Mouse (Mus musculus): ENCODE measurements around the gene Phf3. TPM values are rescaled to one million over a fixed set of nuclear protein-coding genes. Genes with fewer than 3 reads are reported as not detected.

Gene Phf3
- polyA plus RNA-seq, 1 experiment from 2014 or later: 38.4 TPM

DNA sequence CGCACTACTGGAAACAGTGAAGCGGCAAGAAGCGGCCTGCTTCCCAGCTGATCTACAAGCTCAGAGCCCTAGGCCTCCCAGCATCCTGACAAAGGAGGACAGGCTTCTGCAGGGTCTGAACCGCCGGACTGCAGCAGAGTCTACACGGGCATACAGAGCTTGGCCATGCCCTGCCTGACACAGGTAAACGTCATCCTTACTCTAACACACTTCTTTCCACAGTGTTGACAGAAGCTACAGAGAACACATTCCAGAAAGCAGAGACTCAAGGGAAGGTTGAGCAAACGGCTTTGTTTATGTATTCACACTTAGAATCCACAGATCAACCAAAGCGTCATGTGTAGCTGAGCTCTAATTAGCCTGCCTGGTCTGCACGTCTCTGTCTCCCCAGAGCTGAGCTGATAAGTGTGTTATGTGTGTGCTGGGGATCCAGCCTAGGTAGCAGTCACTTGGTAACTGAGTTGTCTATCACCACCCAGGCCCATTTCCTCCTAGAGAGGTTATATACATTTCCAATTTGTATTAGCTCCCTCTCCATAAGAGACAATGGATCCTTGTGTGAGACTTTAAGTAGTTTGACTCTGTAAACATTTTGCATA is 65.5 kb downstream of the Phf3 start:
- Histone ChIP-seq H3K27ac (no peak overlapping the region), H3K27me3 (replicated peaks) (no peaks in the 10 kb centered on the region), H3K4me1 (no peaks in the 10 kb centered on the region), H3K9ac (no peak overlapping the region), H3K36me3 (peaks cover 76% of the 10 kb centered on the region), H3K9me3 (no peaks in the 10 kb centered on the region), H3K4me3 (no peak overlapping the region), H3K4me2 (replicated peaks) (no peak overlapping the region)
- ATAC-seq (ENCODE audit: low FRiP score, low read depth): no peak
- 88% methylated on average over 10 of the region's 10 CpGs for WGBS

DNA sequence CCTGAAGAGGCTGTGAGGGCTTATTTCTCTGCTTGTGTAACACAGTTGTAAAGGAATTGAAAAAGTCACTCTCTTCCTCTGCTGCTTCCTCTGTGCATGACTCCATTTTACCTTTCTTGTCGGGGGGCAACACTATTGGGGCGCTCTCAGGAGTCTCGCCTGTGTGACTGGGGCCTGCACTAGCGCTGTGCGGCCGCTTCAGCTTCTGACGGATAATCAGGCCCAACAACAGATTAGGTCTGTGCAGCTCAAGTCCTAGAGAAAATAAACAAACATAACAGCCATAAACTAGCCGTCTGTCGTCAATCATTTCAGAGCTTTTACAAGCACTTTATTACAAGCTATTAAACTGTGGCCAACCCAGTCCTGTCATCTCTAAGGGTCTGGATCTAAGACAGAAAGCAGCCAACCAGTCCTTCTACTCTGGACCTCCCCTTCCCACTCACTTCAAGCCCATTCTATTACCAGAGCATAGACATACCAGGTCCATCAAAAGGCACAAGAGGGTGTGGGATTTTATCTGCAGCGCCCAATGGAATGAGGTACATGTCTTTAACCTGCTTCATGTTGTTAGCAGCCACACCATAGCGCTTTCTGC is 67.9 kb downstream of the Phf3 start:
- no peaks in the 10 kb centered on the region for H3K4me1 ChIP-seq
- no peak for ATAC-seq (ENCODE audit: low FRiP score, low read depth)
- no peak overlapping the region for H3K9ac ChIP-seq
- no peak overlapping the region for H3K4me3 ChIP-seq
- H3K9me3 ChIP-seq: no peaks in the 10 kb centered on the region
- no peaks in the 10 kb centered on the region for H3K27me3 ChIP-seq (replicated peaks)
- WGBS: 91% methylated on average over 11 of the region's 11 CpGs
- no peak overlapping the region for H3K4me2 ChIP-seq (replicated peaks)
- H3K36me3 ChIP-seq: peaks cover 59% of the 10 kb centered on the region
- H3K27ac ChIP-seq: no peak overlapping the region

DNA sequence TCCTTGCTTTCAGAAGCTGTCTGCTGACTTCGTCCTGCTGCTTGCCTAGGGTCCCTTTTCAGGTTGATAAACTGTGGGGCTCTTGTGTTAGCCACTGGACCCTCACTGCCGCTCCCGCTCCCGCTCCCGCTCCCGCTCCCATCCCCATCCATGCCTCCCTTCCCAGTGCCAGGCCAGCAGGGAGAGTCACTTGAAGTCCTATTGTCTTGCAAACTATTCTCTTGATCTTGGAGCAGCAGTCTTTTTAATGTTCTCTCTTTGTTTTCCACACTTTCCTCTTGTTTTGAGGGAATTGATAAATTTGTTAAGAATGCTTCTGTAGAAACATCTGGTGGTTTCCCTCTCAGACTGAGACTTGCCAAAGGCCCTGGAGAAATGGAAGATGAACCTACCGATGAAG is 68.8 kb downstream of the Phf3 start:
- Histone ChIP-seq H3K36me3 (peaks cover 51% of the 10 kb centered on the region), H3K4me2 (replicated peaks) (no peak overlapping the region), H3K9me3 (no peaks in the 10 kb centered on the region), H3K27ac (no peak overlapping the region), H3K27me3 (replicated peaks) (no peaks in the 10 kb centered on the region), H3K4me1 (no peaks in the 10 kb centered on the region), H3K4me3 (no peak overlapping the region), H3K9ac (no peak overlapping the region)
- no peak for ATAC-seq (ENCODE audit: low FRiP score, low read depth)
- WGBS: 87% methylated on average over 7 of the region's 7 CpGs

DNA sequence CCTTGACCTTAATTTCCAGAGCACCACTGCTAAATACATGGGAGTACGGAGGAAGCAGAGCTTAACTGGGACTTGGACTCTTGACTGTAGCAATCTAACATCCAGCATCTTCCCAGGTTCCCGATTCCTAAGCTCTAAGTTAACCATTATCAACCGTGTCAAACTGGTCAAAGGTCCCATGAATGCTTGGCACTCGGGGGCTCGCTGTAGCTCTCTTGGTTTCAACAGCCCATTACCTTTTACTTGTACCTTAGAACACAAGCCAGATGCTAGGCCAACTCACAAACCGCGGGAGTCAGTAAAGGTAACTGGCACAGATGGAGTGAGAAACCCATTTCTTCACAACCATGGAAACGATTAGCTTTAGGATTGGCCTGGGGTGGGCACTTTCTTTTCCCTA is 71.8 kb downstream of the Phf3 start:
- no peaks in the 10 kb centered on the region for H3K9me3 ChIP-seq
- peaks cover 31% of the 10 kb centered on the region for H3K36me3 ChIP-seq
- H3K4me1 ChIP-seq: no peaks in the 10 kb centered on the region
- no peaks in the 10 kb centered on the region for H3K27me3 ChIP-seq (replicated peaks)
- no peak overlapping the region for H3K9ac ChIP-seq
- ATAC-seq (ENCODE audit: low FRiP score, low read depth): no peak
- WGBS: 95% methylated on average over 8 of the region's 8 CpGs
- no peak overlapping the region for H3K4me3 ChIP-seq
- H3K27ac ChIP-seq: no peak overlapping the region
- no peak overlapping the region for H3K4me2 ChIP-seq (replicated peaks)

DNA sequence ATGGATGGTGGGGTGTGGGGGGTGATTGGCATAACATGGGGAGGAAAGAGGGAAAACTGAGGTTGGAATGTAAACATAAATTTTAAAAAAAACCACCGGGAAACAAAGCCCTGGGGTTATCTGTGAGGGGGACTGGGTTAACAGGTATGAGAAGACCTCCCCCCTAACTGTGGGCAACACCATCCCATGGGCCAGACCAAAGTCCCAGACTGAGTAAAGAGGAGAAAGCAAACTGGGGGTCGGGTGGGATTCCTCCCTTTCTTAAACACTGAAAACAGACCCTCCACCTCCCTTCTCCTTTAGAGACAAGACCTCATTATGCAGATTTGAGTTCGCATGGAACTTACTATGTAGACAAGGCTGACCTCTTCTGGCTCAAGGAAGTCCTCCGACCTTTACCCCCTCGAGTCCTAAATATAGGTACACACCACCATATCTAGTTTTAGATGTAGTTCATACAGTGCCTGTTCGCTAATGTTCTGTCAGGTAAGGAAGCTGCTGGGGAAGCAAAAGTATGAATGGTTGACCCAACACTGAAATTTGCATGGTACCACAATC is 74.4 kb downstream of the Phf3 start:
- ATAC-seq (ENCODE audit: low FRiP score, low read depth): no peak; the same call in 1 of the 2 replicates
- WGBS: 82% methylated on average over 6 of the region's 6 CpGs
- H3K4me2 ChIP-seq (replicated peaks): no peak overlapping the region

DNA sequence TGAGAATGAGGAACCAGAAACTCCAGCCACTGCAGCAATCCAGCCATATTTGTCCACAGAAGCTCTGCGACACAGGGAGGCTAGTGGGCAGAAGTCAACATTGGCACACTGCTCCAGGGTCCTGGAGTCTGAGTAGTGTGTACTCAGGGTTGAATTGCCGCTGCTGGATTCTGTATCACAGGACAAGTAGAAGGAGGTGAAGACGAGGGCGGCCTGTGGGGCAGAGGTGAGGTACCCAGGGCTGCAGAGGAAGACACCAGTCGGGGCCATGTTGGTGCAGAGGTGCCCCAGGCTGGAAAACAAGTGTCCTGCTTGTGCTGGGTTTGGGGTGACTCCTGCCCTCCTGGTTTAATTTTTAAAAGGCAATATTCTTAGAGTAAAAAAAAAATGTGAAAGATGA is 79.1 kb downstream of the Phf3 start:
- H3K9ac ChIP-seq: no peak overlapping the region
- no peak overlapping the region for H3K4me2 ChIP-seq (replicated peaks)
- no peak overlapping the region for H3K27ac ChIP-seq
- H3K27me3 ChIP-seq (replicated peaks): no peaks in the 10 kb centered on the region
- 92% methylated on average over 5 of the region's 5 CpGs for WGBS
- H3K9me3 ChIP-seq: no peaks in the 10 kb centered on the region
- no peaks in the 10 kb centered on the region for H3K4me1 ChIP-seq
- H3K36me3 ChIP-seq: no peaks in the 10 kb centered on the region
- H3K4me3 ChIP-seq: no peak overlapping the region
- no peak for ATAC-seq (ENCODE audit: low FRiP score, low read depth)

More for the DNA sequence above, 74.4 kb downstream of the Phf3 start:
- Histone ChIP-seq H3K4me1 (no peaks in the 10 kb centered on the region), H3K9me3 (no peaks in the 10 kb centered on the region), H3K27me3 (replicated peaks) (no peaks in the 10 kb centered on the region), H3K27ac (no peak overlapping the region), H3K9ac (no peak overlapping the region), H3K36me3 (peaks cover 13% of the 10 kb centered on the region), H3K4me3 (no peak overlapping the region)

DNA sequence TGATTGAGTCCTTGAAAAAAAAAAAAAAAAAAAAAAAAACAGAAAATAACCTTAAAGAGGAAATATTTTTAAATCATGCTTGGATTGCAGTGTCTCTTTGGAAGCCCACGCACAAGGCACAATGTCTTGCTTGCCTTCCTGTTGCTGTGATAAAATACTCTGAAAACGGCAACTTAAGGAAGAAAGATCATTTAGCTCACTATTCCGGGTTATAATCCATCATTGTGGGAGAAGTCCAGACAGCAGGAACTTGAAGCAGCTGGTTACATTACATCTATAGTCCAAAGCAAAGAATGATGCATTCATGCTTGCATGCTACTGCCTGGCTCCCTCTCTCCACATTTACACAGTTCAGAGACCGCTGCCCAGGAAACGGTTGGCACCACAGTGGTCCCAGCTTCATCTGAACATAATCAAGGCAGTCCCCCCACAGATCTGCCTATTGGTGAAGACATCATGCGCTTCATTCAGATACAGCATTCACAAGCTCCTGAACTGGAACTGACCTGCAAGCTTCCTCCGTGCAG is 80.3 kb downstream of the Phf3 start:
- H3K4me2 ChIP-seq (replicated peaks): no peak overlapping the region
- 81% methylated on average over 7 of the region's 7 CpGs for WGBS
- no peak for ATAC-seq (ENCODE audit: low FRiP score, low read depth)

DNA sequence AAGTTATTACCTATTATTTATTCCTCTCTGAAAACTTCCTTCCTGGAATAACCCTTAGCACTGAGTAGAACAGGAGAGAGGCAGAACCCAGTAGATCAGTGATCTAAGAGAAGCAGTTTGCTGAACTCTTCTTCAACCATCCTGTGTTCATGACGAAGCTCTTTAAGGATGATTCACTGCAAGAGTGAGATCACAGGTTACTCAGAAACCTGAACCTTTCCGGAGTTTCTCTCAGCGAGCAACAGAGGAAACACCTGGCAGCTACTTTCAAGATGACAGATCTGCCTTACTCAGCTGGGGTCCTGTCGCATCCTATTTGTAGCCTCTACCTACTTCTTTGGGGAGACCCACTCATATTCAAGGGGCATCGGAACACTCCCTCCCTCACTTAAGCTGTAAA is 80.8 kb downstream of the Phf3 start:
- Histone ChIP-seq H3K9ac (no peak overlapping the region), H3K4me1 (no peaks in the 10 kb centered on the region), H3K27me3 (replicated peaks) (no peaks in the 10 kb centered on the region), H3K4me3 (no peak overlapping the region), H3K4me2 (replicated peaks) (no peak overlapping the region), H3K27ac (no peak overlapping the region), H3K9me3 (no peaks in the 10 kb centered on the region), H3K36me3 (no peaks in the 10 kb centered on the region)
- WGBS: 72% methylated on average over 5 of the region's 5 CpGs
- ATAC-seq (ENCODE audit: low FRiP score, low read depth): no peak

More for the DNA sequence above, 80.3 kb downstream of the Phf3 start:
- Histone ChIP-seq H3K4me1 (no peaks in the 10 kb centered on the region), H3K9me3 (no peaks in the 10 kb centered on the region), H3K36me3 (no peaks in the 10 kb centered on the region), H3K27me3 (replicated peaks) (no peaks in the 10 kb centered on the region), H3K27ac (no peak overlapping the region), H3K9ac (no peak overlapping the region), H3K4me3 (no peak overlapping the region)

DNA sequence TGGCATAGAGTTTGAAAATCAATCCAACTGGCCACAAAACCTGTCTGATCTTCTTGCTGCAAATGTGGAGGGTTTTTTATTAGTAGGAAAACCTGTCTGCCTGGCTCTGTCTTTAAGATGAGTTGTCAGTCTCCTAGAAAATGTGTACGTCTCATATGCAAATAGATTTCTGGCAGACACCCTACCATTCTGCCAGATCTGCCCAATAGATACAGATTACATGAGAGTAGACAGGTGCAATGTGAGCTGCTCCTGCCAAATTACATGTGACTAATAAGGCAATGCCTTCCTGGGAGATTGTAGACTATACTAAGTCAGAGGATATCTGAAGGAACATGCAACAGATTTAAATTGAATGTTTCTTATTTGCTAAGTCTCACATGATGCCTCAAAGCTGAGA is 83.5 kb downstream of the Phf3 start:
- ATAC-seq (ENCODE audit: low FRiP score, low read depth): no peak

DNA sequence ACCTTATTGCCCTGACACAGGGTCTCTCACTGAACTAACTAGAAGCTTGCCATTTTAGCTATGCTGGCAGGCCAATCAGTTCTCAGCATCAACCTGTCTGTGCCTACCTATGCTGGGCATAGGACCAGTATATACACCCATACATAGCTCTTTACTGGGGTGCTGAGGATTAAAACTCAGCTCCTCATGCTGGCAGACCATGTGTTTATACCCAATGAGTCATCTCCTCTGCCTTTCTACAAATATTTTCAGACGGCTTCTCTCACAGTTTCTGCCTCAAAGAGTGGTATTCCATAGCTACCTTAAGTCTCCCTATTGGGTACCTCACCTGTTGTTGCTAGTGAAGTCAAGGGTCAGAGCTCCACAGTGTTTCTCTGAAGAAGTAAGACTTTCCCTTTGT is 84.0 kb downstream of the Phf3 start:
- Histone ChIP-seq H3K36me3 (no peaks in the 10 kb centered on the region), H3K9me3 (no peaks in the 10 kb centered on the region), H3K9ac (no peak overlapping the region), H3K27me3 (replicated peaks) (no peaks in the 10 kb centered on the region), H3K4me2 (replicated peaks) (no peak overlapping the region), H3K4me3 (no peak overlapping the region), H3K4me1 (no peaks in the 10 kb centered on the region), H3K27ac (no peak overlapping the region)
- ATAC-seq (ENCODE audit: low FRiP score, low read depth): no peak
- WGBS: 79% methylated on average over 1 of the region's 1 CpGs

More for the DNA sequence above, 83.5 kb downstream of the Phf3 start:
- no peaks in the 10 kb centered on the region for H3K27me3 ChIP-seq (replicated peaks)
- H3K27ac ChIP-seq: no peak overlapping the region
- no peak overlapping the region for H3K9ac ChIP-seq
- 88% methylated on average over 1 of the region's 1 CpGs for WGBS
- no peak overlapping the region for H3K4me3 ChIP-seq
- no peaks in the 10 kb centered on the region for H3K4me1 ChIP-seq
- no peak overlapping the region for H3K4me2 ChIP-seq (replicated peaks)
- H3K9me3 ChIP-seq: no peaks in the 10 kb centered on the region
- no peaks in the 10 kb centered on the region for H3K36me3 ChIP-seq

DNA sequence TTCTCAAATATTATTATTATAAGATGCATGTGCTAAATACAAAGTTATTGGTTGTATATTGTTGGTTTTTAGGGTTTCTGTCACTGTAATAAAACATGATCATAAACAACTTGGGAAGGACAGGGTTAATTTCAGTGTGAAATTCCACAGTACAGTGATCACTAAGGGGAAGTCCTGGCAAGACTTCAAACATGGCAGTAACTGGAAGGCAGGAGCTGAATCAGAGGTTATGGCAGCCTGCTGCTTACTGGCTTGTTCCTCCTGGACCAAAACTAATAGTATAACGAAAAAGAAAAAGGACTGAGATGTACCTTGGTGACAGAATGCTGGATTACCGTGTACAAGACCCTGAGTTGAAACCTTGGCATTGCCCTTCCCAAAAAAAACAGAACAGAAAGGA is 84.7 kb downstream of the Phf3 start:
- WGBS: 81% methylated on average over 2 of the region's 2 CpGs
- Histone ChIP-seq H3K9me3 (no peaks in the 10 kb centered on the region), H3K36me3 (no peaks in the 10 kb centered on the region), H3K9ac (no peak overlapping the region), H3K4me2 (replicated peaks) (no peak overlapping the region), H3K27ac (no peak overlapping the region), H3K4me1 (no peaks in the 10 kb centered on the region), H3K27me3 (replicated peaks) (no peaks in the 10 kb centered on the region), H3K4me3 (no peak overlapping the region)
- ATAC-seq (ENCODE audit: low FRiP score, low read depth): no peak

DNA sequence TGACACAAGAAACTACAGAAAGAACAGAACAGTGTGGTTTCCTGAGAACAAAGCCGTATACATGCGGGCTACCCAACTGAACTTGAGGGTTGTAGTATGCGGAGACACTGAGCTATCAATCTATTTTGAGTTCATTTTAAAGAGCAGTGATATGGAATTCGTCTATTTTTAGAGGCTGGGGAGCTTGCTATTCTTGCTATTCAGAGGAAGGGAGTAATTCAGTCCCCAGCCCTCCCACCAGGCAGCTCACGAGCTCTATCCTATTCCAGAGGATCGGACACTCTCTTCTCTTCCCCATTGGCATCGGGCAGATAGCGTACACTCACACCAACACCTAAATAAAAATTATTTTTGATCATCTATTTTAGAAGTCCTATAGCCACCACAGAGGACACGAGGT is 87.1 kb downstream of the Phf3 start:
- no peak for ATAC-seq (ENCODE audit: low FRiP score, low read depth)
- WGBS: 89% methylated on average over 9 of the region's 9 CpGs
- no peaks in the 10 kb centered on the region for H3K36me3 ChIP-seq

DNA sequence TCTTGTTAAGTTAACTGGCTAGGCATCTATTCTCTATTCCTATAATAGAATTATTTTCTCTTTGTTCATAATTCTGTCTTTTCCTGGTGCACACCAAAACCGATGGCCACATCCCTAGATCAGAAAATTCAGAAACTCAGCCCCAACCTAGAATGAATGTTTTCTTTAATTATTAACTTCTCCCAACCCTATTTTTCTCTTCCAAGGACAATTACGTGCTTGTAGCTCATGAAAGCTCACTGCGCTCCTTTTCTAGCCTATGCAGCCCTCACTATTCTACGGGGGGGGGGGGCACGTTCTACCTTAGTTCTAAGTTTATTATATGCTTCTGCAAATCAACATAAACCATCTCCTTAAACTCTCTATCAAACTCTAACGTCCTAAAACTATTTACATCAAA is 90.0 kb downstream of the Phf3 start:
- H3K9me3 ChIP-seq: no peaks in the 10 kb centered on the region
- 79% methylated on average over 6 of the region's 6 CpGs for WGBS
- H3K4me3 ChIP-seq: no peak overlapping the region
- H3K4me1 ChIP-seq: no peaks in the 10 kb centered on the region
- H3K27ac ChIP-seq: no peak overlapping the region
- H3K27me3 ChIP-seq (replicated peaks): no peaks in the 10 kb centered on the region
- ATAC-seq (ENCODE audit: low FRiP score, low read depth): no peak
- no peak overlapping the region for H3K9ac ChIP-seq
- no peak overlapping the region for H3K4me2 ChIP-seq (replicated peaks)
- H3K36me3 ChIP-seq: no peaks in the 10 kb centered on the region

More for the DNA sequence above, 87.1 kb downstream of the Phf3 start:
- no peaks in the 10 kb centered on the region for H3K4me1 ChIP-seq
- no peaks in the 10 kb centered on the region for H3K27me3 ChIP-seq (replicated peaks)
- H3K4me2 ChIP-seq (replicated peaks): no peak overlapping the region
- H3K9me3 ChIP-seq: no peaks in the 10 kb centered on the region
- H3K27ac ChIP-seq: no peak overlapping the region
- H3K9ac ChIP-seq: no peak overlapping the region
- H3K4me3 ChIP-seq: no peak overlapping the region

Data from neural tube, embryonic 12.5 days (tissue).